Mouse (Mus musculus) MEL (cell line): ENCODE measurements at regions not wholly inside any gene's neighbourhood (a gene's known extent, or its start where the extent isn't known, plus 50 kb on each side); places are given as distances from the start of the nearest gene placed in this dataset.

ENCODE experiments used
- DNase-seq: peaks from one replicate; pipeline ENCODE4 v3.0.0; 2011; ENCODE audit warnings: low read depth, low spot score
- H3K27ac ChIP-seq: 2 replicates; pipeline ENCODE4 v1.5.1; 2012; ENCODE audit warnings: low read depth, mild to moderate bottlenecking, control low read depth, low read length, moderate library complexity; ENCODE audit not compliant: control insufficient read depth
- H3K27me3 ChIP-seq, 2 experiments: fragments of 150-350 bp in 1 of 2; sonication (generic) in 1 of 2; 2 replicates each; pipeline ENCODE4 v1.6.1; 2012; ENCODE audit warnings: low read length in 2 of 2, mild to moderate bottlenecking in 2 of 2, improper control_type of control experiment in 1 of 2, moderate library complexity in 1 of 2; ENCODE audit not compliant: insufficient read depth in 2 of 2, control insufficient read depth in 1 of 2
- H3K36me3 ChIP-seq, 2 experiments: 2 replicates each; pipeline ENCODE4 v1.6.1; 2012 to 2014; ENCODE audit warnings: low read length in 2 of 2, improper control_type of control experiment in 1 of 2, inconsistent platforms in 1 of 2, mild to moderate bottlenecking in 1 of 2; ENCODE audit not compliant: insufficient read depth in 2 of 2, control insufficient read depth in 1 of 2
- H3K4me1 ChIP-seq, 2 experiments: fragments of 150-350 bp in 1 of 2; sonication (generic) in 1 of 2; 2 replicates each; pipeline ENCODE4 v1.6.1; 2012; ENCODE audit warnings: low read length in 2 of 2, improper control_type of control experiment in 1 of 2, mild to moderate bottlenecking in 1 of 2; ENCODE audit not compliant: insufficient read depth in 2 of 2, control insufficient read depth in 1 of 2
- H3K4me3 ChIP-seq, 2 experiments: fragments of 150-350 bp in 1 of 2; sonication (generic) in 1 of 2; 2 replicates each; pipeline ENCODE4 v1.5.1; 2012; ENCODE audit warnings: low read depth in 2 of 2, low read length in 2 of 2, mild to moderate bottlenecking in 2 of 2, moderate library complexity in 2 of 2, control low read depth in 1 of 2, improper control_type of control experiment in 1 of 2; ENCODE audit not compliant: control insufficient read depth in 1 of 2, insufficient read depth in 1 of 2
- H3K79me2 ChIP-seq: 2 replicates; pipeline ENCODE4 v1.6.1; 2012; ENCODE audit warnings: mild to moderate bottlenecking, low read length, moderate library complexity; ENCODE audit not compliant: control insufficient read depth, poor library complexity, insufficient read depth
- H3K9ac ChIP-seq: 2 replicates; pipeline ENCODE4 v1.6.1; 2012; ENCODE audit warnings: low read depth, mild to moderate bottlenecking, control low read depth, low read length, moderate library complexity; ENCODE audit not compliant: control insufficient read depth, poor library complexity, severe bottlenecking
- H3K9me3 ChIP-seq: fragments of 150-350 bp; sonication (generic); replicated peaks from 2 replicates; pipeline ENCODE4 v1.6.1; 2012; ENCODE audit warnings: mild to moderate bottlenecking, low read length, improper control_type of control experiment, moderate library complexity; ENCODE audit not compliant: insufficient read depth
- CHD2 ChIP-seq: IDR thresholded peaks from 2 replicates; pipeline ENCODE4 v1.6.1; 2011; ENCODE audit warnings: low read length, improper control_type of control experiment
- CTCF ChIP-seq, 3 experiments: IDR thresholded peaks in 2 of 3; conservative IDR thresholded peaks in 1 of 3; 2 replicates each; pipeline ENCODE4 v1.5.1; 2011 to 2012; ENCODE audit warnings: low read length in 3 of 3, low read depth in 2 of 3, mild to moderate bottlenecking in 2 of 3, improper control_type of control experiment in 1 of 3, inconsistent platforms in 1 of 3, mixed read lengths in 1 of 3, moderate library complexity in 1 of 3; ENCODE audit not compliant: control insufficient read depth in 1 of 3, insufficient read depth in 1 of 3, poor library complexity in 1 of 3, severe bottlenecking in 1 of 3
- EP300 ChIP-seq, 2 experiments: IDR thresholded peaks; 2 replicates each; pipeline ENCODE4 v1.6.1; 2011; ENCODE audit warnings: improper control_type of control experiment in 2 of 2, low read length in 2 of 2, low read depth in 1 of 2, mild to moderate bottlenecking in 1 of 2
- ETS1 ChIP-seq: IDR thresholded peaks from 2 replicates; pipeline ENCODE4 v1.6.1; 2012; ENCODE audit warnings: low read depth, mild to moderate bottlenecking, inconsistent platforms, low read length, improper control_type of control experiment, moderate library complexity
- GATA1 ChIP-seq: IDR thresholded peaks from 2 replicates; pipeline ENCODE4 v1.6.1; 2011; ENCODE audit warnings: low read depth, low read length, improper control_type of control experiment
- HCFC1 ChIP-seq: IDR thresholded peaks from 2 replicates; pipeline ENCODE4 v1.6.1; 2012; ENCODE audit warnings: low read depth, mild to moderate bottlenecking, inconsistent platforms, low read length, improper control_type of control experiment, moderate library complexity
- KAT2A ChIP-seq: conservative IDR thresholded peaks from 2 replicates; pipeline ENCODE4 v1.6.1; 2012; ENCODE audit warnings: low read depth, low read length, improper control_type of control experiment, inconsistent platforms
- MAZ ChIP-seq: IDR thresholded peaks from 2 replicates; pipeline ENCODE4 v1.6.1; 2012; ENCODE audit warnings: low read depth, mild to moderate bottlenecking, inconsistent platforms, low read length, improper control_type of control experiment
- MEF2A ChIP-seq: IDR thresholded peaks from 2 replicates; pipeline ENCODE4 v1.6.1; 2014; ENCODE audit warnings: low read depth, mild to moderate bottlenecking, inconsistent platforms, low read length, improper control_type of control experiment; ENCODE audit not compliant: poor library complexity, insufficient replicate concordance, severe bottlenecking; ENCODE audit errors: extremely low read depth
- MXI1 ChIP-seq: IDR thresholded peaks from 2 replicates; pipeline ENCODE4 v1.6.1; 2011; ENCODE audit warnings: mild to moderate bottlenecking, low read depth, low read length, improper control_type of control experiment
- NRF1 ChIP-seq: IDR thresholded peaks from 2 replicates; pipeline ENCODE4 v1.6.1; 2014; ENCODE audit warnings: low read depth, mild to moderate bottlenecking, inconsistent platforms, low read length, improper control_type of control experiment, moderate library complexity; ENCODE audit not compliant: poor library complexity, insufficient read depth, severe bottlenecking
- POLR2A ChIP-seq, 2 experiments: IDR thresholded peaks; 2 replicates each; pipeline ENCODE4 v1.6.1; 2011 to 2012; ENCODE audit warnings: low read length in 2 of 2, mild to moderate bottlenecking in 2 of 2, control low read depth in 1 of 2, improper control_type of control experiment in 1 of 2, low read depth in 1 of 2, moderate library complexity in 1 of 2; ENCODE audit not compliant: control insufficient read depth in 1 of 2, insufficient read depth in 1 of 2, poor library complexity in 1 of 2
- POLR2AphosphoS2 ChIP-seq: IDR thresholded peaks from 2 replicates; pipeline ENCODE4 v1.6.1; 2011; ENCODE audit warnings: low read length, improper control_type of control experiment
- POLR2AphosphoS5 ChIP-seq: IDR thresholded peaks from 2 replicates; pipeline ENCODE4 v1.6.1; 2012; ENCODE audit warnings: low read depth, borderline replicate concordance, mild to moderate bottlenecking, inconsistent platforms, low read length, moderate library complexity, mixed read lengths
- RAD21 ChIP-seq: IDR thresholded peaks from 2 replicates; pipeline ENCODE4 v1.6.1; 2011; ENCODE audit warnings: mild to moderate bottlenecking, low read depth, low read length, improper control_type of control experiment
- SIN3A ChIP-seq: IDR thresholded peaks from 2 replicates; pipeline ENCODE4 v1.6.1; 2012; ENCODE audit warnings: low read length, improper control_type of control experiment, inconsistent platforms
- SMC3 ChIP-seq: IDR thresholded peaks from 2 replicates; pipeline ENCODE4 v1.6.1; 2011; ENCODE audit warnings: low read depth, low read length, improper control_type of control experiment
- TAL1 ChIP-seq: IDR thresholded peaks from 2 replicates; pipeline ENCODE4 v1.6.1; 2012; ENCODE audit warnings: mild to moderate bottlenecking, inconsistent platforms, low read length, moderate library complexity, mixed read lengths
- TBP ChIP-seq: IDR thresholded peaks from 2 replicates; pipeline ENCODE4 v1.8.0; 2011; ENCODE audit warnings: low read depth, low read length, improper control_type of control experiment
- USF2 ChIP-seq, 2 experiments: IDR thresholded peaks; 2 replicates each; pipeline ENCODE4 v1.6.1; 2011 to 2012; ENCODE audit warnings: improper control_type of control experiment in 2 of 2, low read length in 2 of 2, borderline replicate concordance in 1 of 2, inconsistent platforms in 1 of 2, low read depth in 1 of 2, mild to moderate bottlenecking in 1 of 2; ENCODE audit not compliant: insufficient read depth in 1 of 2
- ZKSCAN1 ChIP-seq: IDR thresholded peaks from 2 replicates; pipeline ENCODE4 v1.6.1; 2012; ENCODE audit warnings: low read depth, mild to moderate bottlenecking, inconsistent platforms, low read length, improper control_type of control experiment, moderate library complexity

- Histone ChIP-seq H3K9me3 (no peaks in the 10 kb centered on the region), H3K79me2 (no peaks in the 10 kb centered on the region), H3K4me1 (no peaks in the 10 kb centered on the region), H3K4me3 (no peak overlapping the region), H3K27ac (no peak overlapping the region), H3K9ac (no peak overlapping the region)
- TF ChIP-seq KAT2A (no peak), HCFC1 (no peak), SMC3 (no peak), ETS1 (no peak), RAD21 (no peak), USF2 (IDR thresholded peaks at IDR 0.05; ENCODE audit: borderline replicate concordance in 1 of 2, insufficient read depth in 1 of 2, low read depth in 1 of 2, low read length in 2 of 2) (no peak), EP300 (IDR thresholded peaks at IDR 0.05; ENCODE audit: low read depth in 1 of 2, low read length in 2 of 2) (no peak), POLR2AphosphoS2 (no peak), CHD2 (no peak), TAL1 (no peak), SIN3A (no peak), MAZ (no peak), GATA1 (no peak), POLR2AphosphoS5 (no peak)
- TF ChIP-seq, all 39 proteins: peak for 0
- H3K36me3 ChIP-seq = no peaks in the 10 kb centered on the region
- H3K27me3 ChIP-seq = no peaks in the 10 kb centered on the region
- no peak for DNase-seq
These were observed 530.0 kb upstream of the Fam98a start for GRCm38 (mm10) chr17:76081780-76082179.

GRCm38 (mm10) chr17:76046438-76046837 lies 494.7 kb upstream of the Fam98a start:
- H3K79me2 ChIP-seq = no peaks in the 10 kb centered on the region
- no peaks in the 10 kb centered on the region for H3K27me3 ChIP-seq
- H3K9ac ChIP-seq = no peak overlapping the region
- TF ChIP-seq POLR2AphosphoS5 (no peak), CTCF (IDR thresholded peaks at IDR 0.05 in 2 of 3, conservative IDR thresholded peaks at IDR 0.05 in 1 of 3; ENCODE audit: control insufficient read depth in 1 of 3, insufficient read depth in 1 of 3, low read depth in 2 of 3, low read length in 3 of 3, poor library complexity in 1 of 3, severe bottlenecking in 1 of 3) (no peak), ZKSCAN1 (no peak), SMC3 (no peak), POLR2A (IDR thresholded peaks at IDR 0.05; ENCODE audit: control insufficient read depth in 1 of 2, insufficient read depth in 1 of 2, low read depth in 1 of 2, low read length in 2 of 2, poor library complexity in 1 of 2) (no peak), TBP (no peak), MXI1 (no peak), NRF1 (no peak), RAD21 (no peak), USF2 (IDR thresholded peaks at IDR 0.05; ENCODE audit: borderline replicate concordance in 1 of 2, insufficient read depth in 1 of 2, low read depth in 1 of 2, low read length in 2 of 2) (no peak), MEF2A (no peak)
- no peaks in the 10 kb centered on the region for H3K4me1 ChIP-seq
- H3K36me3 ChIP-seq = no peaks in the 10 kb centered on the region
- no peak overlapping the region for H3K27ac ChIP-seq
- H3K4me3 ChIP-seq = no peak overlapping the region
- no peaks in the 10 kb centered on the region for H3K9me3 ChIP-seq
- no peak for DNase-seq
